Comparison of ENCODE assay signal across 8 mouse cellular contexts in genomic region chr2:168923706-168924105, GRCm38 (mm10). TPM values are rescaled to one million over a fixed set of nuclear protein-coding genes. Genes with fewer than 3 reads are reported as not detected.
DNase-seq lines count a peak whose midpoint lies in the region; ATAC-seq lines count a peak whose summit lies in the region.

No protein-coding gene starts in this region.

- H3K36me3 ChIP-seq in kidney, embryonic 16.5 days (ENCODE audit: insufficient read depth, low read length), result peaks cover 21% of the 10 kb centered on the region
- H3K36me3 ChIP-seq in hindbrain, embryonic 14.5 days (replicated peaks; ENCODE audit: control insufficient read depth, insufficient read depth), result peaks cover 14% of the 10 kb centered on the region

- 11% methylated on average over 9 of the region's 9 CpGs for WGBS in kidney, embryonic 16.5 days
- WGBS in hindbrain, embryonic 14.5 days, result 12% methylated on average over 9 of the region's 9 CpGs

- DNase-seq in adrenal gland, postnatal 36 days, result peak; percentile 15 to 55
- DNase-seq in adrenal gland, postnatal 4 days (ENCODE audit: low spot score in 2 of 2), result no peak
- DNase-seq in kidney, adult 9 months, result peak; percentile 59
- peak; percentile 60 for DNase-seq in Muller cell, postnatal 12 days (ENCODE audit: inconsistent ontology term)
- peak; percentile 83 for DNase-seq in hindbrain, embryonic 14.5 days (ENCODE audit: low spot score)
- DNase-seq in mesoderm, embryonic 11.5 days (ENCODE audit: low read depth, low spot score), result peak; percentile 62
- no peak for DNase-seq in spleen, adult 18-20 months

- no peak overlapping the region for H3K4me2 ChIP-seq in kidney, embryonic 16.5 days (replicated peaks; ENCODE audit: low read depth, low read length)
- H3K4me2 ChIP-seq in hindbrain, embryonic 14.5 days (replicated peaks), result no peak overlapping the region

- H3K27ac ChIP-seq in kidney, embryonic 16.5 days (ENCODE audit: low read length), result no peak overlapping the region
- no peak overlapping the region for H3K27ac ChIP-seq in hindbrain, embryonic 14.5 days

- H3K9me3 ChIP-seq in kidney, embryonic 16.5 days (ENCODE audit: low read length), result peaks cover 7% of the 10 kb centered on the region
- H3K9me3 ChIP-seq in hindbrain, embryonic 14.5 days (ENCODE audit: control insufficient read depth, low read length), result no peaks in the 10 kb centered on the region

- no peak overlapping the region for H3K9ac ChIP-seq in kidney, embryonic 16.5 days (replicated peaks; ENCODE audit: low read length)
- H3K9ac ChIP-seq in hindbrain, embryonic 14.5 days, result no peak overlapping the region

- H3K27me3 ChIP-seq in kidney, embryonic 16.5 days (ENCODE audit: insufficient read depth, low read length), result no peaks in the 10 kb centered on the region
- no peaks in the 10 kb centered on the region for H3K27me3 ChIP-seq in hindbrain, embryonic 14.5 days (ENCODE audit: control insufficient read depth, insufficient read depth, low read length)

- ATAC-seq in kidney, embryonic 16.5 days (ENCODE audit: low FRiP score, low TSS enrichment), result no peak
- ATAC-seq in hindbrain, embryonic 14.5 days (ENCODE audit: low FRiP score), result no peak

- H3K4me3 ChIP-seq in kidney, embryonic 16.5 days (ENCODE audit: low read length), result no peak overlapping the region
- no peak overlapping the region for H3K4me3 ChIP-seq in hindbrain, embryonic 14.5 days (replicated peaks; ENCODE audit: low read length)

- H3K4me1 ChIP-seq in kidney, embryonic 16.5 days (ENCODE audit: insufficient read depth, low read length), result no peaks in the 10 kb centered on the region
- H3K4me1 ChIP-seq in hindbrain, embryonic 14.5 days (replicated peaks; ENCODE audit: control insufficient read depth, insufficient read depth, low read length), result no peaks in the 10 kb centered on the region

RNA-seq across cellular contexts. Expression of gene Zfp64, which starts 31.7 kb away (rescaled TPM):
- 10 to 100 TPM; 16.9 to 18.4 TPM for total RNA-seq in adrenal gland, postnatal 36 days (2021)
- 10 to 100 TPM; 25.7 to 26.1 TPM for total RNA-seq in adrenal gland, postnatal 4 days (2021)
- polyA plus RNA-seq in kidney, embryonic 16.5 days (2015; fragmentation: Nextera tagmentation; extraction: Ambion mirVana), result 30.1 and 33.0 TPM in 2 replicates
- polyA plus RNA-seq in hindbrain, embryonic 14.5 days (2014; fragmentation: Nextera tagmentation; extraction: Ambion mirVana), result 27.3 and 29.7 TPM in 2 replicates

Comparison
In these comparisons a context has a peak if more than half of its experiments do, and no peak if none do; other contexts are left out.
1. DNase-seq: peak in adrenal gland, postnatal 36 days (2 of 2), kidney, adult 9 months (single experiment), Muller cell, postnatal 12 days (single experiment), hindbrain, embryonic 14.5 days (single experiment) and mesoderm, embryonic 11.5 days (single experiment); none in adrenal gland, postnatal 4 days (0 of 2) and spleen, adult 18-20 months (0 of 2).